Mouse (Mus musculus) thymus, postnatal 0 days (tissue): ENCODE measurements around the gene Ltb4r2. TPM values are rescaled to one million over a fixed set of nuclear protein-coding genes. Genes with fewer than 3 reads are reported as not detected.

Source experiments
- DNase-seq: peaks from one replicate; pipeline ENCODE4 v3.0.0-alpha.2; 2015; ENCODE audit warnings: low spot score
- polyA plus RNA-seq: library from polyadenylated mRNA; unstranded; fragments of >200 nt; fragmentation: Nextera tagmentation; extraction: Ambion mirVana; gene quantifications from 2 replicates; pipeline ENCODE4 v1.2.1, GENCODE M21; 2015

Gene Ltb4r2
- polyA plus RNA-seq, 1 experiment from 2014 or later = 0.78 TPM

DNA sequence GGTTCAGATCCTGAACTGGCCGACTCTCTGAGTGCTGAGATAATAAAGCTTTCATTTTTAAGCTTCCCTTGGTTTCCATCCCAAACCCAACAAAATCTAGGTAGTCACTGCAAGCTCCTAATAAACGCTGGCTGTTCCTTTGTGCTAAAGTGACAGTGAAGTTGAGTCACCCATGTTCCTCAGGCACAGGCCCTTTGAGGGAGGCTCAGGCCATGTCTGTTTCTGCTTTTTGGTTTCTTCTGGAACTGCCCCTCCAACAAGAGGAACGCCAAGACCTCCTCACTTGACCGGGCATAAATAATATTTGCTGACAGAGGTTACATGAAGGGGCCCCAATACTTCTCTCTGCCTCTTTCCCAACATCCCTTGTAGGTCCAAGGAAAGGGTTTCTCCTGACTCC is 25.5 kb upstream of the Ltb4r2 start:
- no peak for DNase-seq

DNA sequence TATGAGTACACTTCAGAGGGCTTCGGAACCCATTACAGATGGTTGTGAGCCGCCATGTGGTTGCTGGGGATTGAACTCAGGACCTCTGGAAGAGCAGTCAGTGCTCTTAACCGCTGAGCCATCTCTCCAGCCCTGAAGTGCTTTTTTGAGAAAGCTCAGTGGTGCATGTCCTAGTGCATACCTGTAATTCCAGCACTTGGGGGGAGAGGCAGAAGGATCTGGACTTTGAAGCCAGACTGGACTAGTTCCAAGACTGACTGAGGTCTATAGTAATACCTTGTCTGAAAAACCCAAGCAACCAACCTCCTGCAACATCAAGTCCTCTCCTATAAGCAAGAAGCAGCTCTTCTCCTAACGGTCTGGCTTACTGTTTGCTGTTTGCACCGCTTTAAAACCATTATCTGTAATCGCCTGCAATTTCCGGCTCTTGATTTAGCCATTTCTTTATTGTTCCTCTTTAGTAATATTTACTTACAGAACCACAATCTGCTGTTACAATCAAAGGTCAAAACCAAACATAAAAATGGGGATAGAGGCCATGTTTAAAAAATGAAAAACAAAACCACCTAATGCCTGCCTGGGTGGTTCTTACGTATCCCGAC is 24.0 kb upstream of the Ltb4r2 start:
- DNase-seq = no peak

DNA sequence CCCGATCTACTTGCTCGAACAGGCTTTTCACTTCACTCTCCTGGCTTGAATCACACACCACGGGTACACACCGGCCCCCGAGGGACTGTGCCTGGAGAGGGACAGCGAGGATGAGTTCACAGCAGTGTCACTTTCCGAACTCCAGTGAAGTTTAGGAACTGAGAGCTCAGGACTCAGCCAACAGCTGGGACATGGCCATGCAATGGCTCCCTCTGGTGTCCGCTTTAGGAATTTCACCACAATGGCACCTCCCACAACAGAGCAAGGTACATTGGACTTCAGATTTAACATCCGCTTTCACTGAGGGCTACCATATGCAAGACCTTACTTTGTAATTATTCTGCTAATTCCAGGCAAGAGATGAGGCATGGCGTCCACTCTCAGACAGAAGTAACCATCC is 17.5 kb upstream of the Ltb4r2 start:
- peak; percentile 87 for DNase-seq

DNA sequence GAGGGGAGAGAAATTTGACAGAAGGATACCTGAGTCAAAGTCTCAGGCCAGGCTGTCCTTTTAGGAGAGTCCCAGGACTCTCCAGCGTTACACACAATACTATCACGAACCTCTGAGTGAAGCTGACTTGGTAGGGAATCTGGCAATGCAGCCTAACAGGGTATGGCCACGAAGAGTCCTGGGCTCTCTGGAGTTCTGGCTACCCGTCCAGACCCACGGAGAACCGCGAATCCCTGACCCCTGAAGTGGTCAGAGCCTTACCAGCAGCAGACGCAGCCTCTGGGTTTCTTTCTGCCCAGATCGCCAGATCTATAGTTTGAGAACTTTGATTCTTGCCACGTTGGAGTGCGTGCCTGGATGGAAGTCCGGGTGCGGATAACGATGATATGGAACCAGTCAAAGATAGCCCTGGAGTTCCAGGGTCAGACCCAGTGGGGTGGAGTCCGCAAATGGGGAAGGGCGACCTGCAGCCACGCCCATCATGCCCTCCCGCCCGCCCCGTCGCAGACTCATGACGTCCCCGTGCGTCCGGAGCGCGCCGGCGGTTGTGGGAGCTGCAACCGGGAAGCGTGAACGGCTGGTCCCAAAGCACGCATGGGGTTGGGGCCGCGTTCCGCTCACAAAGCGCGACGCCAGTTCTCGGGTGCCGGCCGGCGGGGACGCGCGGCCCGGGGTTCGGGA is 15.9 kb upstream of the Ltb4r2 start, which contains the start of the genes Dhrs1 and Nop9:
Gene Dhrs1 (minus strand): TSS at position 511 of the 681 bp plus-strand sequence.
Gene Nop9 (plus strand): TSS at position 514 of the 681 bp plus-strand sequence.
- DNase-seq = peak; percentile 85

DNA sequence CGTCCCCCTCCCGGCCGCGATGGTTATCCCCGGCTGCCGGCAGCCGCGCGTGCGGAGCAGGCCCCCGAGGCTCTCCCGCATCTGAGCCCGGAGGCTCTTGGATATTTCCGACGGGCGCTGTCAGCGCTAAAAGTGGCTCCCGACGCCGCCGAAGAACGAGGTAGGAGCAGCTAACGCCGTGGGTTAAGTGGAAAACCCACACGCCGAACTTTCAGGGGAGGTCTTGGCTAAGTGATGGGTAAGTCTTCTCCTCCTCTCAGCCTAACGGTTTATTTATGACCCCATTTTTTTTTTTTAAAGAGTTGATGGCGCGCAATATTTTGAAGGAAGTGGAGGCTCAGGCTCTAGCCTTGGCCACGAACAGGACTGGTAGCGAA is 15.4 kb upstream of the Ltb4r2 start:
- no peak for DNase-seq

DNA sequence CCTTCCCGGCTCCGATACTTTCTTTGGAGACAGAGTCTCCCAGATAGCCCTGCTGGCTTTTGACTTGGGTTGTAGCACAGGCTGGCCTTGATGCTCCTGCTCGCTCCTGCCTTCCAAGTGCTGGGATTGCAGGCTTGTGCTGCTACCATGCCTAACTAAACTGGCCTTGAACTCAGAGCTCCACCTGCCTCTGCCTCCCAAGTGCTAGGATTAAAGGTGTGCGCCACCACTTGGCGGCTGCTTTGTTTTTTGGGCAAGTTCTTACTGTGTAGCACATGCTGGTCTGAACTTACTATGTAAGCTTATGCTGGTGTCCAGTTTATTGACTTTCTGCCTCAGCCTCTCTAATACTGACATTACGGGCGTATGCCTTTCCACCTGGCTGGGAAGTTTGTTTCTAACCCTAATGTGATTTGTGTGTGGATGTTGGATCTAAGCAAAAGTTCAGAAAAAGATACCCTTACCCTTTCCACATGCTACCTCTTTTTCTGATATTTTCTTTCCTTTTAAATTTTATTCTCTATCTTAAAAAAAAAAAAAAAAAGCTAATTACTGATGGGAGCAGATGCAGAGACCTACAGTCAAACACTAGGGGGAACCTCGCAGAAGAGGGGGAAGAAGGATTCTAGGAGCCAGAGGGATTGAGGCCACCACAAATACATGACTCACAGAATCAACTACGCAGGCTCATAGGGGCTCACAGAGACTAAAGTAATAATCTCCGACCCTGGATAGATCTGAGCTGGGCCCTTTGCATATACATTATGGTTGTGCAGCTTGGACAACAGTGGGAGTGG is 14.0 kb upstream of the Ltb4r2 start:
- DNase-seq = no peak

DNA sequence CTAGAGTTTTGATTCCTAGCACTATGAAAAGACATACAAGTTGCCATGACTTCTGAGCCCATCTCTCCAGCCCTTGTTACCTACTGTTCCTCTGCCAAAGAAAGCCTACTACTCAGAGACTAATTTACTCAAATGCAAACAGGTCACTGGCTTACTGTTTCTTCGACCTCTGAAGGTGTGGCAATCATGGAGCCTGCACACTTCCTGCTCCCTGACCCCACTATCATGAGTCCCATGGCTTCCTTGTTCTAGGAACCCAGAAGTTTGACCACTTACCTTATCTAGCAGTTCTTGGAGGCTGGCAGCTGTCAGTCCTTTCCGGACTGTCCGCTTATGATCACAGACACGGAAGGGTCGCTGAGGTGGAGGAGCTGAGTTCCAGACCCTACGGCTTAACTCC is 3.7 kb upstream of the Ltb4r2 start:
- no peak for DNase-seq

DNA sequence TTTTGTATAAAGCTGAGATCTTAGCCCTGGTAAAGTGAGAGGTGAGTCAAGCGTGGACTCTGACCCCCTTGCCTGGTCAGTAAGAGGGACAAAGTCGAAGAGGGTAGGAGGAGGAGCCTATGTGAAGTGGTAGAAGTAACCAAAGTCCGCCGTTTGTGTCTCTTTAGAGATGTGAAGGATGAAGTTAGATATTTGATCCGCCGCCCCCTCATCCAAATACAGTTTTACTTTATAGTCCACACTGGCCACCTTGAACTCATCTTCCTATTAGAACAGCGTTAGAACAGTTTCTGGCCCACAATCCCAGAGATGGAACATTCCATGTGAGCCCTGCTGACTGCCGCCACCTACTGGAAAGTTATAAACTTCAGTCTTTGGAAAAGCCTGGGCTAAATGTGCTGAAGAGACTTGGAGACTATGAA is 2.9 kb upstream of the Ltb4r2 start, which contains the start of gene Cideb:
Gene Cideb (minus strand): TSS at position 96 of the 422 bp plus-strand sequence.
- peak; percentile 46 for DNase-seq

DNA sequence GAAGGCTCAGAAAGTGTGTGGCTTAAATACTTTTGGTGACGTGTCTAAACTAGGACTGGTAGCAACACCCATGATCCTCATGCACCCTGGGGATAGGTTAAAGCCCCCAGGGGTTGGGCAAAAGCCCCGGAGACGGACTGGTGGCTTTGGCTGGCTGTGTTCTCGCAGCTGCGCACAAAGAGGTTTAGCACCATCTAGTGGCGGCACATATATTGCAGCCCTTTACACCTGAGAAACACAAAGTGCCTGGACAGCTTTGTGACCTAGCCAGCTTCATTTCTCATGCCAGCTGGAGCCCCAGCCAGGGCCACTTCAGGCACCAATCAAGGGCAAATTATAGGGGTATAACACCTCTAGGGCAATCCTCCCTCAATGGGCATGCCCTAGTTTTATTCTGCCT is 1.1 kb upstream of the Ltb4r2 start:
- DNase-seq = peak; percentile 85

DNA sequence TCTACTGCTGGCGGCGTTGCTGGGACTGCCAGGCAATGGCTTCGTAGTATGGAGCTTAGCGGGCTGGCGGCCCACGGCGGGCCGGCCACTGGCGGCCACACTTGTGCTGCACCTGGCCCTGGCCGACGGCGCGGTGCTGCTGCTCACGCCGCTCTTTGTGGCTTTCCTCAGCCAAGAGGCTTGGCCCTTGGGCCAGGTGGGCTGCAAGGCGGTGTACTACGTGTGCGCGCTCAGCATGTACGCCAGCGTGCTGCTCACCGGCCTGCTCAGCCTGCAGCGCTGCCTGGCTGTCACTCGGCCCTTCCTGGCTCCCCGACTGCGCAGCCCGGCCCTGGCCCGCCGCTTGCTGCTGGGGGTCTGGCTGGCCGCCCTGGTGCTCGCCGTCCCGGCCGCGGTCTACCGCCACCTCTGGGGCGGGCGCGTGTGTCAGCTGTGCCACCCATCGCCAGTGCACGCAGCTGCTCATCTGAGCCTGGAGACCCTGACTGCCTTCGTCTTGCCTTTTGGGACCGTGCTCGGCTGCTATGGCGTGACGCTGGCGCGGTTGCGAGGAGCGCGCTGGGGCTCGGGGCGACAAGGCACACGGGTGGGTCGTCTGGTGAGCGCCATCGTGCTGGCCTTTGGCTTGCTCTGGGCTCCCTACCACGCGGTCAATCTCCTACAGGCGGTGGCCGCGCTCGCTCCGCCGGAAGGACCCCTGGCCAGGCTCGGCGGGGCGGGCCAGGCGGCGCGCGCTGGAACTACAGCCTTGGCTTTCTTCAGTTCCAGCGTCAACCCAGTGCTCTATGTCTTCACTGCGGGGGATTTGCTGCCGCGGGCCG is 983 bp downstream of the Ltb4r2 start:
- DNase-seq = peak; percentile 44

DNA sequence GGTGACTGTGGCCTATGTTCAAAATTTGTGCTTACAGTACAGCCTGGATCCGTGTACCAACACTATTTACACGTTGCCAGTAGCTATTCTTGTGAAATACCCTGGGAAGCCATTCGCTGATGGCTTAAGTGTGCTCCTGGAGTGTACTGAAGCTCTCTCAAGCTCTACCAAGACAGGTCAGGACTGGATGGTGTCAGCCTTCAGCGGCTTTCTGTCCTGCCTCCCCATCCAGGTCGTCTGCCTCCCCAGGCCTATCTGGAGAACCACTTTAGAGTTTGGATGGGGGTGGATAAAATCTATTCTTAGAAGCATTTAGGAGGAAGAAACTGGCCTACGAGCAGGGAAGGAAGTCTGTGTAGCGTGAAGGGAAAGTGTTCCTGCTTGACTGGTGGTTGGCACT is 1.9 kb downstream of the Ltb4r2 start:
- DNase-seq = no peak

DNA sequence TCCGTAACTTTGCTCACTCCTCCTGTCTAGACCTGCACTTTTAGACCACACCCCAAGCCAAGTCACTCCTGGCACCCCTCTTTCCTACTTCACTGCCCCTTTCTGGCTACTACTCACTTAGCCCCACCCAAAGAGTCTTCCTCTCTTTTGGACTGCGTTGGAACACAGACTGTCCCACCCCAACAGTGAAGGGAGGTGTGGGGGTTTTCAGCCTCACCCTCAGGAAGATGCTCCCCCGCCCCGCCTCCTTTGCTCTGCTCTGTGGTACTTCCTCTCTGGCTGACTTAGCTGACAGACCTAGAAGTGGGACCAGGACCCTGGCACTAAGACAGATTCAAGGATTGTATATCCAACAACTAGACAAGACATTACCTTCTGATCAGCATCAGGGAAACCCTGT is 4.5 kb downstream of the Ltb4r2 start, which contains the start of gene Ltb4r1:
Gene Ltb4r1 (plus strand): TSS at position 267 of the 400 bp plus-strand sequence.
- no peak for DNase-seq

DNA sequence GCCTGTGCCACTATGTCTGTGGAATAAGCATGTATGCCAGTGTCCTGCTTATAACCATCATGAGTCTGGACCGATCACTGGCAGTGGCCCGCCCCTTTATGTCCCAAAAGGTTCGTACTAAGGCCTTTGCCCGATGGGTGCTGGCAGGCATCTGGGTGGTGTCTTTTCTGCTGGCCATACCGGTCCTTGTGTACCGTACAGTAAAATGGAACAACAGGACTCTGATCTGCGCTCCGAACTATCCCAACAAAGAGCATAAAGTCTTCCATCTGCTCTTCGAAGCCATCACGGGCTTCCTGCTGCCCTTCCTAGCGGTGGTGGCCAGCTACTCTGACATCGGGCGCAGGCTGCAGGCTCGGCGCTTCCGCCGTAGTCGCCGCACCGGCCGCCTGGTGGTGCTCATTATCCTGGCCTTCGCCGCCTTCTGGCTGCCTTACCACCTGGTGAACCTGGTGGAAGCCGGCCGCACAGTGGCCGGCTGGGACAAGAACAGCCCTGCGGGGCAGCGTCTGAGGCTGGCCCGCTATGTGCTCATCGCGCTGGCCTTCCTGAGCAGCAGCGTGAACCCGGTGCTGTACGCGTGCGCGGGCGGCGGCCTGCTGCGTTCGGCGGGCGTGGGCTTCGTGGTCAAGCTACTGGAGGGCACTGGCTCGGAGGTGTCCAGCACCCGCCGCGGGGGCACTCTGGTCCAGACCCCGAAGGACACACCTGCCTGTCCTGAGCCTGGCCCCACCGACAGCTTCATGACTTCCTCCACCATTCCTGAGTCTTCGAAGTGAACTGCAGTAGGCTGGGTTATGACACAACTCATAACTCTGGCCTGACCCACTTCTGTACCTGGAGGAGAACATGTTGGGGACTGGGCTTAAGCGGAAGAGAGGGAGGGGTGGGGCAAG is 6.5 kb downstream of the Ltb4r2 start:
- DNase-seq = no peak

DNA sequence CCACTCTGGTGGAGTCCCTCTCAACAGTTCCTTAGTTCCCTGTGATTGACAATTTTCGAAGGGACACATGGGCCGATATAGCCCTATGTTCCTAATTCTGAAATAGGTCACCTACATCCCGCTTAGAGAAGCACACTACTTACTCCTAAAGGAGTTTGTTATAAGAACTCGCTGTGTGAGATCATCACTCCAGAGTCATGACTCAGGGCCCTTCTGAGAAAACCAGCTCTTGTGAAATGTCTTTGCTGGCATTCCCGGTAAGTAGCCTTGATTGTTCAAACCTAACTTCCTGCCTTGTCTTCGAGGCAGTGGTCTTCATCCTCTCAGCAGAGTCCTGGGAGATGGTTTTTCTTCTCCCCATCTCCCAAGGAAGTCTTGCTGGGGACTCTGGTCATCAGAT is 7.3 kb downstream of the Ltb4r2 start:
- no peak for DNase-seq

DNA sequence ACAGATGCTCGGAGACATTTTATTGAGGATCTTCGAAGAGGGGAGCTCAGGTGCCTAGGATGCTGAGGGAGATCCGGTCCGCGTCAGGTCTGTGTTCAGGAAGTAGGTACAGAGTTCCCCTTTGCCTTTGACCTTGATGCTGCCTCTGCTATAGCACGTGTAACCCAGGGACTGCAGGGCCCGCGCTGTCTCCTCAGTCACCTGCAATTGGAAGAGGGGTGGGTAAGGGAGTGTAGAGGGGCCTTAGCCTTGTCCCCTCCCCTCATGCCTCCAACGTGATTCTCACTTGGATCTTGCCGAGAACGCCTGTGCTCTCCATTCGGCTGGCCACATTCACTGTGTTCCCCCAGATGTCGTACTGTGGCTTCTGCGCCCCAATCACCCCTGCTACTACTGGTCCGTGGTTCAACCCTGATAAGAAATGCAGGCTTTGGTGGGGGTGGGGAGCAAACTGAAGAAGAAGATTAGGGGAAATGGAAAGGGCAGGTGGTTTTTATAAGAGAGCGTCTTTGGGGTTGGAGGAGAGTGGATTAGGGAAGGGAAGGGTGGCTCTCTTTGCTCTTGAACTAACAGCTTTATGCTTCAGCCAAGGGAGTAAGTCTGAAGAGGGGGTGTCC is 8.0 kb downstream of the Ltb4r2 start:
- no peak for DNase-seq

DNA sequence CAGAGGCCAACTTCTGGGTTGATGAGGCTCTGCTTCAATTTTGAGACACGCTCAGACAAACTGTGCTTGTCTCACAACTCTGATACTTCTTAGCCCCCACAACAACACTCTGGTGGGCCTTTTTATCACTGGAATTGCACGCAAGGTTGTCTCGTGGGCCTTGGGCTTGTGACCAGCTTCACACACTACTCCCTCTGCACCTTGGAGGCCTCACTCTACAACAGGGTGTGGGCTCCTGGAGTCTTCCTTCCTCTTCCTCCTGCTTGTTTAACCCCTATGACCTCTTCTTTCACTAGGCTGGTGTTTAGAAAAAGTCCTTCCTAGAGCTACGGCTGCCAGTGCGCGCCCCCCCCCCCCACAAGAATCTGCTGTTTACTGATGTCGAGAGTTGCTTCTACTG is 15.5 kb downstream of the Ltb4r2 start:
- DNase-seq = no peak

DNA sequence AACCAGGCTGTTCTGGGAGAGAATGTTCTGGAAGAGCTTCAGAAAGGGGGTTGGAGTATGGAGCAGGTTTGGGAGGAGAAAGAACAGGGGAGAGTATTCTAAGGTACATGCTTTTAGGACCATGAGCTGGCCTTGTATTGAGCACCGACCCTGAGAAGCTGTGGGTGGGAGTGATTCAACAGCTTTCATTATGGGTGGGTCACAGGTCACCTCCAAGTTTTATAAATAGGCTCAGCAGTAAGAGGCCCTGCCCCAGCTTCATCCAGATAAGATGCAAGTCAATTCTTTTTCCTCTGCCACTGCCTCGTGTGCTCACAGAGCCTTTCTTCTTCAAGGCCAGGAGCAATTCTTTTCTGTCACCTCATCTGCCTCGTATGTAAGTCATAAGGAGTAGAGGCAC is 15.9 kb downstream of the Ltb4r2 start:
- no peak for DNase-seq

DNA sequence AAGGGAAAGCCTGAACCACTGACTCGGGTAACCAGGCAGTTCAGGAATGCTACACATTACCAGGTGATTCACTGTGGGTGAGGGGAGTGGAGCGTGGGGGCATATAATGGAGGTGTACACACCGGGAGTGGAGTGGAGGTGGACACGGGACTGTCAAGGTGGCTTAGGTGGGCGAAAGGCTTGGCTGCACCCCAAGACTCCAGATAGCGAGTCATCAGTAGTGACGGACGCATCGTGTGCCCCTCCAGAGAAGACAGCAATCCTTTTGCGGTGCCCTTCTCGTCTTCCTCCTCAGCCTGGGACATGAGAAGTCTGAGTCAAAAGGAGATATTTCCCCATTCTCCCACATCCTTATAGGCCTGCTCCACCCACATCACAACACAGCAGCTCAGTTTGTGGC is 16.6 kb downstream of the Ltb4r2 start:
- no peak for DNase-seq

DNA sequence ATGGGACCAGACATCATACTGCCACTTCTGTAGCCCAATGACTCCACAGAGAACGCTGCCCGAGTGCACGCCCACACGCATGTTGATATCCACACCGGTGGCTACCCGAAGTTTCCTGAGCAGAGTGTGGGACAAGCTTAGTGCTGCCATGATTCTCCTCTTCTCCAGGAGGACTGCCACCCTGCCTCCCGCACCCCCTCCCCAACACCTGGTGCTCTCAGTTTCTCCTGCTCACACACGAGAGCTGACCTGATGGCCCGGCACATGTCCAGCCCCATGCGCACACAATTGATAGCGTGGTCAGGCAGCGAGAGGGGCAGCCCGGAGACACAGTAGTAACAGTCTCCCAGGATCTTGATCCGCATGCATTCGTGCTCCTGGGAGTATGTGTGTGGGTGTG is 17.5 kb downstream of the Ltb4r2 start:
- no peak for DNase-seq

DNA sequence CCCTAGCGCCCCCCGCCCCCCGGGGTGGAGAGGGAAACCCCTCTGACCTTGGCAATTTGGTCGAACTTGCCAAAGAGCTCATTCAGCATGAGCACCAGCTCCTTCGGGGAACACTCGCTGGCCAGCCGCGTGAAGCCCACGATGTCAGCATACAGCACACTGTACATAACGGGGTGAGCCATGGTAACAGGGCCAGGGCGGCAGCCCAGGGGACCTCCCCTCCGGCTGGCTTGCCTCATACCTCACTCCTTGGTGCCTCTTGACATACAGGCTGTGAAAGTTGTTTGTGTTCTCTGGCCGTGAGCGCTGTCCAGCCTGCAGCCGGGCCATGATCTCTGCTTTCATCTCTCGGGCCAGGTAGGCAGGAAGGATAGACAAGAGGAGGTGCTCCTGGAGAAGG is 18.4 kb downstream of the Ltb4r2 start:
- no peak for DNase-seq
